Mouse (Mus musculus) lung, adult 18-20 months (tissue): Measurements from ENCODE around the gene Glipr1l1.
"Not testable (repeated sequence)": the region's sequence is repeated elsewhere in the genome, so short reads cannot be mapped to it uniquely, and the experiment has no call there.

Experiments used
- DNase-seq, 2 experiments: peaks; one replicate each; pipeline ENCODE4 v3.0.0; 2022; ENCODE audit warnings: mixed read lengths in 2 of 2

Gene Glipr1l1

DNA sequence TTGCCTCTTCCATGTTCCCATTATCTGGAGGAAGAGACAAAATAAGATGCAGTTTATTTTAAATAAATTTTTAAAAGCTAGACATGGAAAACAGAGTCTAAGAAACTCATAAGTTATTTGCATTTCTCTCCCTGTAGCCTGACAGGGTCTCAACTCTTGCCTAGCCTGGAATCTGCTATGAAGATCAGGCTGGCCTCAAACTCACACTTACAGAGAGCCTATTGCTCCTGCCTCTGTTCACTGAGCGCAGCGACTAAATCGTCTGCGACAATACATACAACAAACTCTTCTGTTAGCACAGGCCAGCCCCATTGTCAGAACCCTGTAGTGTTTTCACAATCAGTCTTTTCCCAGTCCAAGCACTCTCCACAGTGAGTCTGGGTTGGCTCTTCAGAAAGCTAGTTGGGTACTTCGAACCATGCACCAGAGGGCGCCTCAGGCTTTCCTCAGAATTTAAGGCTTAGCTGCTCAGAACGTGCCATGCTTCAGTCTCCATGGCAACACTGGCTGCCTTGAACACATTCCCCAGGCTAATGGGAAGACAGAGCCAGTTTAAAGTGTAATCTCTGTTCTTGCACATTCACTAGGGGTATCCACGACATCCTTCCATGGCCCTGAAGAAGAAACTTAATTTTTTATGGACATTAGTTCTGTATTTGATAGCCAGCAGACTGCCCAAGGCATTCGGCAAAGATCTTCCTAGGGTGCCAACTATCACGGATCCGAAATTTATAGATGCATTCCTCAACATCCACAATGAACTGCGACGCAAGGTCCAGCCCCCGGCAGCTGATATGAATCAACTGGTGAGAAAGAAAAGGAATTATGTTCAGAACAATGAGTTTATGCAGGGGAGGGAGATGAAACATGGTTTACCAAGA, at the start of gene Glipr1l1:
Gene Glipr1l1, plus strand, starts transcription at position 488 of the 881 bp plus-strand sequence.
- peak; percentile 15 to 42 for DNase-seq

DNA sequence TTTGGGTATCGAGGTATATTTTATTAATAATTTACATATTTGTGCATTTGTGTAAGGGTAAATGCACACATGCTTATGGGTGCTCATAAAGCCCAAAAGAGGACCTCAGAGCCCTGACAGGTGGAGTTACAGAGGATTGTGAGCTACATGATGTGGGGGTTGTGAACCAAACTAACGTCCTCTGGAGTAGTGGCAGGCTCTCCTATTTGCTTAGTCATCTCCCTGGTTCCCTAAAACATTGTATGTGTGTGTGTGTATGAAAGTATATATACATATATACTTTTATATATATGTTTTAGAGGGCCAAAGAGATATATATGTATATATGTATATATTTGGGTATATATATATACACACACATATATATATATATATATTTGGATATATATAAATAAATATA, 36.4 kb upstream of the Glipr1l1 start:
- no peak for DNase-seq

DNA sequence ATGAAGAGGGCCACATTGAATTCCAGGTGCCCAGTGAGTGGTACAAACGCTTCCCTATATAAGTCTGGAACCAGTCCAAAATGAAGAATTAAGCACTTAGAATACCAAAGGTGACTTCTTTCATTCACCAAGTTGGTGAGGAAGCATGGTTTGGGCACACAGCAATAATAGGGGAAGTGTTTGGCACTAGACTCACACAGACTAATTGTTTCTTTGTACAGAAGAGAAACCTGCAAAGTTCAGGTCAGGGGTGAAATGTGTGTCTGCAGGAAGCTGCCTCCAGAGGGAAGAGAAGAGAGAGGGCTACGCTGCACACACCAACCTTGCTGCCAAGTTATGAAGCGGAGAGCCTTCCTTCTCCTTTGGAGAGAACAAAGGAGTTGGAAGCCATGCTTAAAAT, 31.3 kb upstream of the Glipr1l1 start:
- DNase-seq: not testable (repeated sequence)

DNA sequence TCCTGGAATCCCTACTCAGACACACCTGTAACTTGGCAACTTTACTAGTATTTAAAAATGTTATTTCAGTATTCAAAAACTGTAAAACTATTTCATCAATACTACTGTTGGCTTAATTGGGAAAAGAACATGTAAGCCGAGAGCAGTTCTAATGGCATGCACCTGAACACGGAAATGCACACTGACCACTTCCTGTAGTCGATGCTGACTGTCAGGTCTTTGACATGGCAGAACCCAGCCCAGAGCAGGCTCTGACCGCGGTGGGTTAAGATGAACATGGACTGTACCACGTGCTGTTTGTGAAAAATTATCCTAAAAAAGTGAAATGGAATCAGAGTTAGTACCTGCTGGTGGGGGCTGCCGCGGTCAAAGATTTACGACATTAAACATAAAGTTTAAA, 16.5 kb upstream of the Glipr1l1 start:
- DNase-seq: not testable (repeated sequence)

DNA sequence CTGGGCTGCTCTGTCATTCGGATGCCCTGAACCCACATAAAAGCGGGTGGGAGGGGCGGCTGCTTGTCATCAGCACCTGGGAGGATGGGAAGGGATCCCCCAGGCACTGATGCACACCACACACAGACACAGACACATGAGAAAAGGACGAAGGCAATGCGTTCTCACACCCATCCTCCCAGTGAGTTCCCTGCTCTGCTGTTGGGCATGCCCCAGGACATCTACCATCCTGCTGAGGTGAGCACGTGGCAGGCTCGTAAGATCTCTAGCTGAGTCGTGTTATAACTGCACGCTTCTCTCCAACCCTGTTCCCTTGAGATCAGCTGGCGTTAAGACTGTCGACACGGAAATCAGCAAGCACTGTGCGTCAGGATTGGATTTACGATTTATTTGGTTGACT, 15.7 kb upstream of the Glipr1l1 start:
- DNase-seq: not testable (repeated sequence)

DNA sequence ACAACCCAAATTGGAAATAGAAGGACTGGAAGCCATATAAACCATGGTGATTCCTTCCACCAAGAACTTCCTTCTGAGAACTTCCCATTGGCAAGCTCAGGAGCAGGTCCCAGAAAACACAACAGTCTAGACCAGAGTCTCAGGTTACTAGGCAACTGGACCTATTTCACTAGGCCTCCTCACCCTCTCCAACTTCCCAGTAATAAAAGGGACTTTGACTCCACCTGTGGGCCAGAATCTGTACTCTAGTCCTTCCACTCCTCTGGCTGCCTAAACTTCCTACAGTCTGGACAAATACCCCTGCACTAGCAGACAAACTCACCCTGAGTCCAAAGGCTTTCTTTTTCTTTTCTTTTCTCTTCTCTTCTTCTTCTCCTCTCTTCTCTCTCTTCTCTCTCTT, 8.8 kb upstream of the Glipr1l1 start:
- DNase-seq: peak in 1 of 2 experiments; percentile 19

DNA sequence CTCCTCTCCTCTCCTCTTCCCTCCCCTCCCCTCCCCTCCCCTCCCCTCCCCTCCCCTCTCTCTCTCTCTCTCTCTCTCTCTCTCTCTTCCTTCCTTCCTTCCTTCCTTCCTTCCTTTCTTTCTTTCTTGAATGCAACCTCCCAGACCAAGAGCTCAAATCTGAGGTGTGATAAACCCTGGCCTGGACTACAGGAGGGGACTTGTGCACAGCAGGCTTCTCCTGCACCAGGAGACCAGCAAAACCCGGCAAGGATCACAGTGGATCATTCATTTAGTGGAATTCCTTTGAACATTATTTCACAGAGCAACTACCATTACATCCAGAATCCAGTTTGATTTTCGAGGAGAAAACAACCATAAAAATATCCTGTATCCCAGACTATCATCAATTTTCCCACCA, 8.0 kb upstream of the Glipr1l1 start:
- peak in 1 of 2 experiments; percentile 20 for DNase-seq

DNA sequence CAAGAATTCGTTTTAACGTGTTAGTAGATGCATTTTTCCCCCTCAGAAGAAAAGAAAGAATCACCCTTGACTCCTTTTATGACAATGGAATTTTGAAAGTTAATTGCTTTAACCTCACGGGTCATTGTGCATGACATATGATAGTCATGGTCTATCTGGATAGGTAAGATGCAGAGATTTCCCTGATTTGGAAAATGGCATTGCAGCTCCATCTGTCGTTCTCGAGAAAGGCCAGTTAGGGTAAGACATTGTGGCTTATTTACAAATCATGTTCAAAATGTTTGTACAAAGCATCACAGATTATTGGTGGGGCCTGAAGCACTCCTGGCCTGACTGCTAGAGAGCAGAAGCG, 570 bp downstream of the Glipr1l1 start:
- DNase-seq: not testable (repeated sequence)

DNA sequence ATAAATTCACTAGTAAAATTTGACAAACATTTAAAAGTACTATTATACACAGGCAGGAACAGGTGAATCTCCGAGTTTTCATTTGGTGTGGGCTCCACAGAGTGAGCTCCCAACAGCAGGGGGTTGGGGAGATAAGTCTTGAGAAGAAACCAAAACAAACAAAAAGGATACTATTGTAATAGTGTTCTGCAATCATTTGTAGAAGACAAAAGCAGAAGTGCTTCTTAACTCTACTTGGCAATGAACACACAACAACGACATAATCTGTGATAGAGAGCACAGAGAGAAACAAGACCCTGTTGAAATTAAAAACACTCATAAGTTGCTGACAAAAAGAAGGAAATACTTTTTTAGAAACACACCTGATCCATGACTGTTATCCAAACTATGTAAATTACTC, 20.1 kb downstream of the Glipr1l1 start:
- DNase-seq: no peak

DNA sequence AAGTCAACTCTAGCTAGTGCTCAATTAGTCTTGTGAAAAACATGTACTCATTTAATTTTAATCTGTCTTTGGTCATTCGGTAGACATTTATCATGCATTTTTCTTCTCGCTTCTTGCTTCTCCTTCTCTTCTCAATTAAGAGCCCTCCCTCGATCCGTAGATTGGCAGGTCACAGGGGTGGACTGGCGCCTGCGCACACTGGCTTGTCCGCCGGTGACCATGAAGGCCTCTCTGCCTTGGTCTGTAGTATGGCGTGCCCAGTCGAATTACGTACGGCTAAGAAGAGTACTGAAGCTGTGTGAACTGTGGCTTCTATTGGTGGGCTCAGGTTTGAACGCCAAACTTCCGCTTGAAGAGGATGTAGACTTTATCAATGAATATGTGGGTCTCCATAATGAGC, 23.2 kb downstream of the Glipr1l1 start, which contains the start of gene Glipr1l2:
Gene Glipr1l2, plus strand, starts transcription at position 198 of the 400 bp plus-strand sequence.
- DNase-seq: no peak

DNA sequence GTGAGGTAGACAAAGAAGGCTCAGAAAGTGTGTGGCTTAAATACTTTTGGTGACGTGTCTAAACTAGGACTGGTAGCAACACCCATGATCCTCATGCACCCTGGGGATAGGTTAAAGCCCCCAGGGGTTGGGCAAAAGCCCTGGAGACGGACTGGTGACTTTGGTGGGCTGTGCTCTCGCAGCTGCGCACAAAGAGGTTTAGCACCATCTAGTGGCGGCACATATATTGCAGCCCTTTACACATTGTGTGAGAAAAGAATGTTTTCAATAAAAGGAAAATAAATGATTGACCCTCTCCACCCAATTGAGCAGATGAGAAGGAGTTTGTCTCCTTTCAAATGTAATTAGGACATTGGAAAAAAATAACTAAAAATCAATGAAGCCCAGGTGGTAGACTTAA, 45.8 kb downstream of the Glipr1l1 start:
- peak; percentile 10 to 19 for DNase-seq

DNA sequence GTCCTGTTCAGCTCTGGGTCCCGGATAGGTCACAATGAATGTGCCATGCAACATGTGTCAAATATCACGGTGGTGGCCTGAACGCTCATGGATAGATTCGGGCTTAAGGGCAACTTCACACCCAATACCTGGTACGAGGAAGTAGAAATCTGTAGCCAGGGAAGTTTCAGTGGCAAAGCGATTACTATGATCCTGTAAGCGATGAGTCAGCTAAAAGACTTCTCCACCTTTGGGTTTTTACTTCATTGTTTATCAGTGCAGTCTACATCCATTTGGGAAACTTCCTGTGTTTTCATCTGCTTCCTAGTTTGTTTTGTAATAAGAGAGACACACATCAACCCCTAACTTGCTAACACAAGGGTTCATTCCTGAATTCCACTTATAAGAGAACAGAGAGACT, 50.4 kb downstream of the Glipr1l1 start:
- DNase-seq: no peak

DNA sequence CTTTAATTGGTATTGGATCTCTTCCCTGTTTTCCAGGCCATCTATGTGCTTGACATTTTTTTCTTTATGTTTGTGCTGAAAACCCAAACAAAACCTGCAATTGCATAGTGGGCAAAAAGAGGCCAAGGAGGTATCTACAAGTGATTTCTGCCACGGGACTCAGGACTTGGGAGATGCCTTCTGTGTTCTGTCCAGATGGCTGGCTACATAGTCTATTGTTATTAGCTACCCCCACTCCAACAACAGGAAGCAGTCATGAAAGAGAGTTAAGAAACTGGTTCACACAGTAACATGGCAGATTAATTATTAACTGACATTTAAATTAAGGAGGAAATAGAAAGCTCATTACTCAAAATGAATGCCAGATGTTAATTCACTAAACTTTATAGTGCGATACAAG, 65.1 kb downstream of the Glipr1l1 start:
- not testable (repeated sequence) for DNase-seq

DNA sequence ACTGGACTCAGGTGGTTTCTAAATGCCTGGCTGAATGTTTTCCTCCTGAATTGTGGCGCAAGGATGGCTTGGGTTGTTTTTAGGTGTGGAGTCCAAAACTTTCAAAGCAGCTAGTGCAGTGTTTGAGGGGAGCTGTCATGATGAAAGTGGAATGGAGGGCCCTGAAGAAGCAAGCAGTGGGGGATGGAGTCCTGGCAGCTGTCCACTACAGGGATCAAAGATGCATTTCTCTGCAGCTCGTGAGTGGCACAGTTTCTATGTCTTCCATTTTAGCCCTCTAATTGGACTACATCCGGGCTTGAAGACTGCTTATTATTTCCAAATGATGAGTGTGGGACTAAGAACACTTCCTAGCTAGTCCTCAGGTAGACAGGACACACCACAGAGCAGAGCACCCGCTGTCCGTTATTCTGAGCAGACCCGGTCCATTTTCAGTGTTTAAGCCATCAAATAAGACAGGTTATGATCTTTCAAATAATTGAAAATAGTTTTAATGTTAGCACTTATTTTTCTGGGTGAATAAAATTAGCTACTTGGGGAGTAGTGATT, 67.8 kb downstream of the Glipr1l1 start:
- DNase-seq: not testable (repeated sequence)
